Mouse (Mus musculus) embryonic fibroblast, embryonic 13.5 days (primary cell): ENCODE results near the gene Gmeb1. TPM values are rescaled to one million over a fixed set of nuclear protein-coding genes. Genes with fewer than 3 reads are reported as not detected.

Experiments used
- H3K27ac ChIP-seq: 2 replicates; pipeline ENCODE4 v1.5.1; 2012; ENCODE audit warnings: low read length, control low read depth, inconsistent platforms; ENCODE audit not compliant: insufficient read depth
- H3K4me1 ChIP-seq: 2 replicates; pipeline ENCODE4 v1.6.1; 2011; ENCODE audit warnings: low read length; ENCODE audit not compliant: control insufficient read depth, insufficient read depth
- H3K4me3 ChIP-seq: 2 replicates; pipeline ENCODE4 v1.5.1; 2011; ENCODE audit warnings: mild to moderate bottlenecking, control low read depth, low read length; ENCODE audit not compliant: insufficient read depth
- CTCF ChIP-seq: IDR thresholded peaks from 2 replicates; pipeline ENCODE4 v1.5.1; 2011; ENCODE audit warnings: mild to moderate bottlenecking, control low read depth, low read length, moderate library complexity, borderline replicate concordance; ENCODE audit not compliant: insufficient read depth
- POLR2A ChIP-seq: IDR thresholded peaks from 2 replicates; pipeline ENCODE4 v1.6.1; 2011; ENCODE audit warnings: low read depth, mild to moderate bottlenecking, control low read depth, low read length, moderate library complexity
- polyA plus RNA-seq: library from polyadenylated mRNA; stranded (reverse); fragments of >200 nt; gene quantifications from 2 replicates; pipeline ENCODE4 v1.2.4, GENCODE M21; 2011; ENCODE audit warnings: low read depth; ENCODE audit not compliant: missing spikeins, insufficient read length

Gene Gmeb1
- polyA plus RNA-seq, 1 experiment: 20.9 TPM

GRCm38 (mm10) chr4:132275949-132276348 lies 14.5 kb upstream of the Gmeb1 start:
- Histone ChIP-seq H3K27ac (no peak overlapping the region), H3K4me1 (no peaks in the 10 kb centered on the region), H3K4me3 (peak overlapping the region; percentile 18; the same call in 1 of the 2 replicates)
- TF ChIP-seq CTCF (no peak), POLR2A (no peak)

- TF ChIP-seq POLR2A (peak; percentile 100), CTCF (no peak)
- H3K4me3 ChIP-seq: peak within 1 kb of the TSS; percentile 86
- peak within 1 kb of the TSS; percentile 85 for H3K27ac ChIP-seq
- no peaks in the 10 kb centered on the region for H3K4me1 ChIP-seq
These were observed 12.9 kb upstream of the Gmeb1 start, which contains the start of gene Taf12 for GRCm38 (mm10) chr4:132274156-132274862. Gene Taf12 (plus strand): TSS chr4:132274375.

DNA sequence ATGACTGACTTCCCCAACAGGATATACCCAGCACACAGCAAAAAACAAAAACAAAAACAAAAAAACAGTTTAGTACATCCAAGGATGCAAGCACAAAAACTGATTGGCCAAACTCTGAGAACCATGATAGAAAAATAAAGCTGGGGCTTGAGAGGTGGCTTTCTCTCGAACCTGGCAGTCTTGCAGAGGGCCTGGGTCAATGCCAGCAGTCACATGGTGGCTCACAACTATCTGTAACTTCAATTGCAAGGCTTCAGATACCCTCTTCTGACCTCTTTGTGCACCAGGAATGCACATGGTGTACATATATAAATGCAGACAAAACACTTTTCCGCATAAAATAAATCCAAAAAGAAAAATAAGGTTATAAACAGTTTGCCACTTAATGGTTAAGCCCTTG lies 11.8 kb upstream of the Gmeb1 start:
- H3K27ac ChIP-seq: no peak overlapping the region
- no peak overlapping the region for H3K4me3 ChIP-seq
- H3K4me1 ChIP-seq: no peaks in the 10 kb centered on the region
- TF ChIP-seq POLR2A (no peak; the same call in 1 of the 2 replicates), CTCF (no peak)

DNA sequence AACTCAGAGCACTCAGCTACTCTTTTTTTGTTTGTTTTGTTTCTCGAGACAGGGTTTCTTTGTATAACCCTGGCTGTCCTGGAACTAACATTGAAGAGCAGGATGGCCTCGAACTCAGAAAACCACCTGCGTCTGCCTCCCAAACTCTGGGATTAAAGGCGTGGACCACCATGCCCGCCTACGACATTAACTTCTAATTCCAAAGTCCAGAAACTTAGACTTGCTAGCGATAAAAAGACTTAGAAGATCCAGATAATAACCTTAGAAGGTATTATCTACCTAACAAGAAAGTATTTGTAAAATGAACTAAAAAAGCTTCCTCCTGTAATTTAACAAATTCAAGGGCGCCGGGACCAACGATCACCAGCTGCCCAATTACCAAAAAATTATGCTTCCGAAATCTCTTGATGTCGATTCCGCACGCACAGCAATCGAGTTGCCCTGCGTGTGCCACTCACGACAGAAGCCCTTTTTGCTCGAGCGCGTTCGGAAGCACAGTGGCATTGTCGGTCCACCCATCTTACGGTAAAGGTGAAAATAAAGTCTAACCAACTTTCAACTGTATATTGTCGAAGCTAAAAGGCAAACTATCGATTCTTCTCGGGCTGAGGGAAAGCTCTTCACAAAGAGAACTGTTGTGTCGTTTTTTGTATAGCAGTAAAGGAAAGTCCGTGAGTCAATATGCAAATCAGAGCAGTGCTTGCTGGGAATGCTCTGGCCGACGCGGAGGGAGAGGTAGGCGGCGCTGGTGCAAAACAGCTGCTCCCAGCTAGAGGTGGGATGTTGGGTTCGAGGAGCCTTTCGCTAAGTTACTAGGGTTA lies 8.5 kb upstream of the Gmeb1 start:
- H3K27ac ChIP-seq: peak overlapping the region; percentile 97
- TF ChIP-seq CTCF (peak; percentile 21; the same call in 1 of the 2 replicates), POLR2A (peak; percentile 89)
- H3K4me3 ChIP-seq: no peak overlapping the region
- H3K4me1 ChIP-seq: no peaks in the 10 kb centered on the region

DNA sequence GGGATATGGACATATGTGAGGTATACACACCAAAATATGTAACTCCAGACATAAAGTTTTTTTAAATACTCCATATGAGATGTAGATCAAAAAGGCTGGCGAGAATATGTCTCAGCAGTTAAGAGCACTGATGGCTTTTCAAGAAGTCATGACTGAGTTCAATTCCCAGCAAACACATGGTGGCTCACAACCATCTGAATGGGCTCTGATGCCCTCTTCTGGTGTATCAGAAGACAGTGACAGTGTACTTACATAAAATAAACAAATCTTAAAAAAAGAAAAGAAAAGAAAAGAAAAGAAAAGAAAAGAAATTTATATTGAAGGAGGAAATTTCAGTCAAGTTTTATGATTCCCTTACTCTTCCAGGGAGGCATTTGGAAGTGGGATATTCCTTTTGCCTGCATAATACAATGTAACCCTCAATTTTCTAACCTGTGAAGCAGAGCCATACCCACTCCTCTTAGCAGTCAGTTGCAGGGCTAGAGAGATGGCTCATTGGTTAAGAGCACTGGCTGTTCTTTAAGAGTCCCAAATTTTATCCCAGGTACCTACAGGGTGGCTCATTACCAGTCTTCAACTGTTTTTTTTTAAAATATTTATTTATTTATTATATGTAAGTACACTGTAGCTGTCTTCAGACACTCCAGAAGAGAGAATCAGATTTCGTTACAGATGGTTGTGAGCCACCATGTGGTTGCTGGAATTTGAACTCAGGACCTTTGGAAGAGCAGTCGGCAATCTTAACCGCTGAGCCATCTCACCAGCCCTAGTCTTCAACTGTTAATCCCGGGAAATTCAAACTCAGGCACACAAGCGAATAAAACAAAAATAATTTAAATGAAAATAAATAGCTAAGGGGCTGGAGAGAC lies 7.7 kb upstream of the Gmeb1 start:
- Histone ChIP-seq H3K4me1 (no peaks in the 10 kb centered on the region), H3K4me3 (no peak overlapping the region), H3K27ac (no peak overlapping the region)
- 0 out of 2 replicates have a peak, but pooled peaks have one; percentile 34 for TF ChIP-seq POLR2A
- TF ChIP-seq CTCF: no peak

- Histone ChIP-seq H3K4me3 (no peak overlapping the region), H3K4me1 (no peaks in the 10 kb centered on the region), H3K27ac (no peak overlapping the region)
- TF ChIP-seq CTCF (no peak), POLR2A (no peak)
These were observed 5.5 kb upstream of the Gmeb1 start for GRCm38 (mm10) chr4:132266835-132267349.

DNA sequence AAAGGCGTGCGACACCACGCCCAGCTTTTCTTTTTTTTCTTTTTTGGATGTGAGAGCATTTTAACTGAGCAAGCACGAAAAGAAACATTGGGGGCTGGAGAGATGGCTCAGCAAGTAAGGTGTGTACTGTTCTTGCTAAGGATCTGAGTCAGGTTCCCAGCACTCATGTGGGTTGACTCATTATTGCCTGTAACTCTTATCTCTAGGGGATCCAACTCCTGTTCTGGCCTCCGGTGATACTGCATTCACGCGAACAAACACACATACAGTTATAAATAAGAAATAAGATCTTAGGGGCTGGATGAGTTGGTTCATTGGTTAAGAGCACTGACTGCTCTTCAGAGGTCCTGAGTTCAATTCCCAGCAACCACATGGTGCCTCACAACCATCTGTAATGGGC lies 1.9 kb upstream of the Gmeb1 start:
- Histone ChIP-seq H3K27ac (no peak overlapping the region), H3K4me3 (no peak overlapping the region), H3K4me1 (no peaks in the 10 kb centered on the region)
- no peak for TF ChIP-seq POLR2A
- no peak for TF ChIP-seq CTCF

DNA sequence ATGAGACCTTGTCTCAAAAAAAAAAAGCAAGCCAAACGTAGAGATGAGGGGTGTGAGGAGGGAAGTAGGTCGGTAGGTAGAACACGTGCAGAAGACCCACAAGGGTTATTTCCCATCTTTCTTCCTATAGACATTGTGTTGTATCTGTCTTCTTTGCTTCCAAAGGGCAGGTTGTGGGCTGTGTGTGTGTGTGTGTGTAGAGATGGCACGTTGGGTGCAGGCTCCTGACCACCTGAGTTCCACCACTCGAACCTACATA lies 885 bp upstream of the Gmeb1 start:
- no peak overlapping the region for H3K27ac ChIP-seq
- no peak overlapping the region for H3K4me3 ChIP-seq
- TF ChIP-seq POLR2A (no peak), CTCF (no peak)

More for the DNA sequence above, 885 bp upstream of the Gmeb1 start:
- no peaks in the 10 kb centered on the region for H3K4me1 ChIP-seq
